Mouse (Mus musculus) forebrain, embryonic 10.5 days (tissue): ENCODE results near the gene Tgfbr2. TPM values are rescaled to one million over a fixed set of nuclear protein-coding genes. Genes with fewer than 3 reads are reported as not detected.

Source experiments
- DNase-seq: peaks from one replicate; pipeline ENCODE4 v3.0.0-alpha.2; 2017; ENCODE audit warnings: low spot score; ENCODE audit errors: extremely low spot score
- H3K27ac ChIP-seq: fragments of 300-500 bp; sonication (generic); 2 replicates; pipeline ENCODE4 v1.5.1; 2016; ENCODE audit warnings: mild to moderate bottlenecking
- H3K27me3 ChIP-seq: fragments of 300-500 bp; sonication (generic); 2 replicates; pipeline ENCODE4 v1.6.1; 2016; ENCODE audit warnings: mild to moderate bottlenecking; ENCODE audit not compliant: poor library complexity, severe bottlenecking
- H3K36me3 ChIP-seq: fragments of 300-500 bp; sonication (generic); replicated peaks from 2 replicates; pipeline ENCODE4 v1.6.1; 2016; ENCODE audit warnings: mild to moderate bottlenecking, moderate library complexity
- H3K4me1 ChIP-seq: fragments of 300-500 bp; sonication (generic); 2 replicates; pipeline ENCODE4 v1.6.1; 2016
- H3K4me3 ChIP-seq: fragments of 300-500 bp; sonication (generic); 2 replicates; pipeline ENCODE4 v1.5.1; 2016; ENCODE audit warnings: mild to moderate bottlenecking, moderate library complexity
- H3K9me3 ChIP-seq: fragments of 300-500 bp; sonication (generic); 2 replicates; pipeline ENCODE4 v1.6.1; 2016; ENCODE audit warnings: mild to moderate bottlenecking, moderate library complexity
- WGBS: fragments of 180-500 bp; shearing (Covaris S2); methylation state at CpG from one replicate; pipeline ENCODE4 v1.1.7; 2016; 5-methylcytosine and 5-hydroxymethylcytosine counted together
- polyA plus RNA-seq: library from polyadenylated mRNA; unstranded; fragments of >200 nt; fragmentation: Nextera tagmentation; extraction: Ambion mirVana; gene quantifications from 2 replicates; pipeline ENCODE4 v1.2.1, GENCODE M21; 2016

The Tgfbr2 gene
- polyA plus RNA-seq, 1 experiment from 2014 or later: 5.5 TPM

DNA sequence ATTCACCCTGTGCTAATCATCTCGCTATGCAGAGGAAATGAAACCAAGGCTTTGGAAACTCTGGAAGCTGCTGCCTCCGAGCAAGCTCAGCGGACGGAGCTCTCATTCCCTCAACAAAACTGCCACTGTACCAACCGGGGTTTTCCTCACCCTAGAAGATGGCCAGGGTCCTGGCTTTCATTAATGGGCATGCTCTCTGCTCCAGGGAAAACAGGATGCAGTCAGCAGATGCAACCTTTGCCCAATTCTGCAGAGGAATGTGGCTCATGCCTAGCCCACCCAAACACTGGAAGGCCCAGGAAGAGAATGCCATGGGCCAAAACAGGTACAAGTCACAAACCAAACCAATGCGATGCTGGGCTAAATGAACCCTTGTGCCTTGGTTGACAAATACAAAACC lies 8.8 kb downstream of the Tgfbr2 start:
- 79% methylated on average over 6 of the region's 6 CpGs for WGBS
- Histone ChIP-seq H3K27me3 (no peaks in the 10 kb centered on the region), H3K9me3 (no peaks in the 10 kb centered on the region), H3K27ac (no peak overlapping the region), H3K4me1 (peaks cover 13% of the 10 kb centered on the region), H3K36me3 (no peaks in the 10 kb centered on the region), H3K4me3 (no peak overlapping the region)
- no peak for DNase-seq

GRCm38 (mm10) chr9:116163883-116164282 lies 11.3 kb downstream of the Tgfbr2 start:
- Histone ChIP-seq H3K36me3 (no peaks in the 10 kb centered on the region), H3K4me3 (no peak overlapping the region), H3K27me3 (no peaks in the 10 kb centered on the region), H3K27ac (no peak overlapping the region), H3K9me3 (no peaks in the 10 kb centered on the region), H3K4me1 (peaks cover 5% of the 10 kb centered on the region; the same call in 1 of the 2 replicates)
- DNase-seq: no peak
- 80% methylated on average over 6 of the region's 6 CpGs for WGBS

GRCm38 (mm10) chr9:116162866-116163374 lies 12.2 kb downstream of the Tgfbr2 start:
- Histone ChIP-seq H3K27ac (no peak overlapping the region), H3K36me3 (no peaks in the 10 kb centered on the region), H3K9me3 (no peaks in the 10 kb centered on the region), H3K4me1 (peaks cover 5% of the 10 kb centered on the region; the same call in 1 of the 2 replicates), H3K27me3 (no peaks in the 10 kb centered on the region), H3K4me3 (no peak overlapping the region)
- 93% methylated on average over 7 of the region's 7 CpGs for WGBS
- no peak for DNase-seq

DNA sequence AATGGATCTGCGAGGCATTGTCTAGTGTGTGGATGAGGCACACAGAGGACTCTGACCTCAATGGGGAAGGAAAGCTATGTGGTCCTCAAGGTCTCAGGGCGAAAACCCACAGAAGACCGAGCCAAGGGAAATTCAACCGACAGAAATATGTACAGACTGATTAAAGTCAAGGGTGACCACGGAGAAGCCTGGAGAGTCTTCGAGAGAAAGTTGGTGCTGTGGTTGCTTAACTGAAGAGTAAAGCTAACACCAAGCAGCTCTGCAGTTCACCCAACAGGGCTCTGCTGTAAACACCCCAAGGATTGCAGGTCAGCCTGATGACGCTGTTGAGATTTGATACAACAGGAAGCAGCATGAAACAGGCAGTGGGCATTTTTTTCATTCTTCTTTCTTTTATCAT lies 14.3 kb downstream of the Tgfbr2 start:
- 91% methylated on average over 7 of the region's 7 CpGs for WGBS
- Histone ChIP-seq H3K27me3 (no peaks in the 10 kb centered on the region), H3K27ac (no peak overlapping the region), H3K4me3 (no peak overlapping the region), H3K4me1 (no peaks in the 10 kb centered on the region), H3K36me3 (no peaks in the 10 kb centered on the region), H3K9me3 (no peaks in the 10 kb centered on the region)
- no peak for DNase-seq

GRCm38 (mm10) chr9:116160067-116160466 lies 15.1 kb downstream of the Tgfbr2 start:
- DNase-seq: no peak
- 84% methylated on average over 3 of the region's 3 CpGs for WGBS
- no peaks in the 10 kb centered on the region for H3K27me3 ChIP-seq
- H3K9me3 ChIP-seq: no peaks in the 10 kb centered on the region; the same call in 1 of the 2 replicates
- H3K4me1 ChIP-seq: no peaks in the 10 kb centered on the region
- H3K36me3 ChIP-seq: no peaks in the 10 kb centered on the region
- H3K27ac ChIP-seq: no peak overlapping the region
- no peak overlapping the region for H3K4me3 ChIP-seq

DNA sequence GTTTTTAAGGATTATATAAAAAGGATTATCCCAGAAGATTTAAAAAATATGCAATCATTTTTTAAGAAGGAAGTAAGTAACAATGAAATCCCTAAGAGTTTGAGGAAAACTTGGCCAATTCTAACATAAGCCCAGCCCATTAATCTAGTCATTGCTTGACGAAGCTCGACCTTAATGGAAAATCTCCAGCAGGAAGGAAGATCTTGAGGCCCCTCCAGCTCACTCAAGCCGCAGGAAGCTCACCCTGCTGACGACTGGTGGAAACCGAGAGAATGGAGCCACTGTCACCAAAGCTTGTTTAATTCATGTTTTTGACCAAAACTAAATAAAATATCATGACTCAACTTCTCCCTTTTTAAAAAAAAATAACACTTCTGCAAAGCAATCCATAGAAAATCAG lies 18.7 kb downstream of the Tgfbr2 start:
- no peak for DNase-seq
- H3K4me1 ChIP-seq: peaks cover 2% of the 10 kb centered on the region
- no peaks in the 10 kb centered on the region for H3K27me3 ChIP-seq
- WGBS: 91% methylated on average over 5 of the region's 5 CpGs
- no peak overlapping the region for H3K4me3 ChIP-seq
- no peaks in the 10 kb centered on the region for H3K36me3 ChIP-seq
- H3K27ac ChIP-seq: no peak overlapping the region
- no peaks in the 10 kb centered on the region; the same call in 1 of the 2 replicates for H3K9me3 ChIP-seq

DNA sequence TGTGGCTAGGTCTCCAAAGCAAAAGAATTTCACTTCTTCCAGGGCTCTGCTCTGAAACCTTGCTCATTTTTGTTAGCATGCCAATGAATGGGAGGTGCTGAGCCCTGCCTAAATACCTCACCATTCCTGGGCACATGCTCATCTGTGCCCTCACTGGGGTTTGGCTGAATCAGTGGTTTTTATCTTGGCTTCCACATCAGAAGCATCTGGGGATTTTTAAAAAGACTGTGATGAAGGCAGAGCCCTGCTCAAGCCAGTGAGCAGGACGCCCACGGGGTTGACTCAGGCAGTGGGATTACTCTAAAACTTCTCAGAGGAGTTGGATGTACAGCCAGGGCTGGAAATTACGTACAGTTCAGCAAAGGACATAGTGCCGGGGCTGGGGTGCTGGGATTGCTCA lies 22.3 kb downstream of the Tgfbr2 start:
- H3K4me3 ChIP-seq: no peak overlapping the region
- H3K36me3 ChIP-seq: no peaks in the 10 kb centered on the region
- H3K9me3 ChIP-seq: no peaks in the 10 kb centered on the region; the same call in 1 of the 2 replicates
- no peak overlapping the region for H3K27ac ChIP-seq
- DNase-seq: no peak
- H3K4me1 ChIP-seq: peaks cover 23% of the 10 kb centered on the region
- WGBS: 84% methylated on average over 4 of the region's 4 CpGs
- H3K27me3 ChIP-seq: no peaks in the 10 kb centered on the region

- no peak for DNase-seq
- H3K4me1 ChIP-seq: peaks cover 39% of the 10 kb centered on the region
- 0 out of 2 replicates have a peak overlapping the region, but pooled peaks have one; percentile 20 for H3K27ac ChIP-seq
- H3K27me3 ChIP-seq: no peaks in the 10 kb centered on the region
- WGBS: 17% methylated on average over 6 of the region's 7 CpGs
- no peaks in the 10 kb centered on the region; the same call in 1 of the 2 replicates for H3K9me3 ChIP-seq
- no peak overlapping the region for H3K4me3 ChIP-seq
- no peaks in the 10 kb centered on the region for H3K36me3 ChIP-seq
Measured at GRCm38 (mm10) chr9:116150725-116151396, 24.3 kb downstream of the Tgfbr2 start.

DNA sequence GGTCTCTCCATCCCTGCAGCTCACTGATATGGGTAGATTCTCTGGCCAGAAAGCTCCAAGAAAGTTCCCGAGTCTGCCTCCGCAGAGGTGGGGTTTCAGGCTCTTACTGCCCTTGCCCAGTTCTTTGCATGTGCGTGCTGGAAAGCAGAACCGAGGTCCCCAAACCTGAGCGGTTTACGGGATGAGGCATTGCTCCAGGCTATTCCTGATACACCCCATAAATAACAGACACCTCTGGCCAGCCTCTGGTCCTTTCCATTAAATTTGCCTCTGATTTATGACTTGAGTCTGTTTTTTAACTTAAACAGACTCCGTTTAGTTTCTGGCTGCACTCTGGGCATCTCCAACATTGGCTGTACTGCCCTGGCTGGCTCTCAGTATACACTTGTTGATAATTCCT lies 26.4 kb downstream of the Tgfbr2 start:
- 96% methylated on average over 7 of the region's 7 CpGs for WGBS
- H3K27me3 ChIP-seq: no peaks in the 10 kb centered on the region
- H3K36me3 ChIP-seq: no peaks in the 10 kb centered on the region
- no peak overlapping the region for H3K27ac ChIP-seq
- peaks cover 49% of the 10 kb centered on the region for H3K4me1 ChIP-seq
- no peak overlapping the region for H3K4me3 ChIP-seq
- no peak for DNase-seq
- no peaks in the 10 kb centered on the region for H3K9me3 ChIP-seq

GRCm38 (mm10) chr9:116146235-116146634 lies 28.9 kb downstream of the Tgfbr2 start:
- H3K4me3 ChIP-seq: no peak overlapping the region
- no peaks in the 10 kb centered on the region for H3K36me3 ChIP-seq
- peaks cover 44% of the 10 kb centered on the region for H3K4me1 ChIP-seq
- no peak overlapping the region for H3K27ac ChIP-seq
- H3K27me3 ChIP-seq: no peaks in the 10 kb centered on the region
- 77% methylated on average over 9 of the region's 9 CpGs for WGBS
- no peaks in the 10 kb centered on the region for H3K9me3 ChIP-seq
- DNase-seq: no peak

DNA sequence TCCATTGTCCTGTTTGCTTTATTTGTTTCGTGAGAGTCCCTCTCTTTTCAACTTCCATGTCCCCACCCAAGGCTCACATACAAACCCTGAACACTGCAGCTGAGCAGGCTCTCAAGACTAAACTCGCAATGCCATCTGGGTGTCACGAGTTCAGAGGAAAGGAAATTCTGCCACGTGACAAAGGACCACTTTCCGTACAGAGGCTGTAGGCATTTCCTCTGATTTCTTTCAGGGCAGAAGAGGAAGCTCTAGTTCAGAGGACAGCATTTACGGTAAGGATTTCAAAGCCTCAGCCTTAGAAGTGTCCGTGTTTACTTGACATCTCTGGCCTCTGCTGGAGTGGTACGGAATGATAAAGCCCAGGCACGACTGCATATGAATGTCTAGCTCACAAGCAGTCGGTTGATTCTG lies 29.9 kb downstream of the Tgfbr2 start:
- H3K27me3 ChIP-seq: no peaks in the 10 kb centered on the region
- no peak overlapping the region for H3K4me3 ChIP-seq
- H3K4me1 ChIP-seq: peaks cover 40% of the 10 kb centered on the region
- no peak for DNase-seq
- H3K27ac ChIP-seq: no peak overlapping the region
- H3K9me3 ChIP-seq: no peaks in the 10 kb centered on the region
- H3K36me3 ChIP-seq: no peaks in the 10 kb centered on the region
- 69% methylated on average over 10 of the region's 10 CpGs for WGBS

- no peaks in the 10 kb centered on the region for H3K36me3 ChIP-seq
- no peak for DNase-seq
- H3K4me3 ChIP-seq: no peak overlapping the region
- H3K27ac ChIP-seq: no peak overlapping the region
- WGBS: 92% methylated on average over 6 of the region's 6 CpGs
- no peaks in the 10 kb centered on the region for H3K9me3 ChIP-seq
- no peaks in the 10 kb centered on the region for H3K27me3 ChIP-seq
- H3K4me1 ChIP-seq: peaks cover 26% of the 10 kb centered on the region
Measured at GRCm38 (mm10) chr9:116140422-116140821, 34.7 kb downstream of the Tgfbr2 start.

DNA sequence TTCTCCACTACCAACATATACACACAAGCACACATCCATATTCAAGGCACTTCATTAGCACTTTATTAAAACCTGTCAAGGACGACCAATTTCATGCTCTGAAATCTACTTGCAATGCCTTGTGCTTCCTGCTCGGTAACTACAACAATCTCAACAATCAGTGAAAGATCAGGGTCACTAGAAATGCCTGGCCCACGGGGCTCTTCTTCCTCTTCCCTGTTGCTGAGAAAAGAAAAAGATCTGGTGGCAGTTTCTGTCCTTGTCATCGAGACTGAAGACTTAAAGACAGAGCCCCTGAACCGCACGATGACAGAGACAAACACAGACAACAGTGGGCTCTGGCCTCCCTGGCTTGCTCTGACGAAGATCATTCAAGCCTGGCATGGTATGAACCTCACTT lies 35.6 kb downstream of the Tgfbr2 start:
- Histone ChIP-seq H3K4me3 (no peak overlapping the region), H3K4me1 (peaks cover 24% of the 10 kb centered on the region), H3K36me3 (no peaks in the 10 kb centered on the region), H3K27me3 (no peaks in the 10 kb centered on the region), H3K27ac (no peak overlapping the region), H3K9me3 (no peaks in the 10 kb centered on the region)
- 80% methylated on average over 7 of the region's 7 CpGs for WGBS
- no peak for DNase-seq
